Mouse (Mus musculus) hindbrain, postnatal 0 days (tissue): ENCODE measurements around the gene Il1rapl1. TPM values are rescaled to one million over a fixed set of nuclear protein-coding genes. Genes with fewer than 3 reads are reported as not detected.

Experiments used
- ATAC-seq: fragments of 200-750 bp; cut with Nextera tagmentation; 2 replicates; pipeline ENCODE4 v1.8.0; 2017; ENCODE audit warnings: mild to moderate bottlenecking, moderate TSS enrichment, moderate library complexity
- DNase-seq: peaks from one replicate; pipeline ENCODE4 v3.0.0-alpha.2; 2015; ENCODE audit warnings: low spot score
- H3K27ac ChIP-seq: fragments of 300-500 bp; sonication (generic); 2 replicates; pipeline ENCODE4 v1.5.1; 2014; ENCODE audit warnings: mild to moderate bottlenecking
- H3K27me3 ChIP-seq: fragments of 300-500 bp; sonication (generic); 2 replicates; pipeline ENCODE4 v1.6.1; 2014; ENCODE audit warnings: low read length, mixed read lengths; ENCODE audit not compliant: insufficient read depth
- H3K36me3 ChIP-seq: fragments of 300-500 bp; sonication (generic); 2 replicates; pipeline ENCODE4 v1.6.1; 2014; ENCODE audit warnings: low read length, mixed read lengths; ENCODE audit not compliant: insufficient read depth
- H3K4me1 ChIP-seq: fragments of 300-500 bp; sonication (generic); 2 replicates; pipeline ENCODE4 v1.6.1; 2014; ENCODE audit warnings: antibody characterized with exemption, low read length, mixed read lengths; ENCODE audit not compliant: insufficient read depth
- H3K4me2 ChIP-seq: fragments of 300-500 bp; sonication (generic); 2 replicates; pipeline ENCODE4 v1.6.1; 2014; ENCODE audit warnings: low read depth, mild to moderate bottlenecking, low read length, moderate library complexity, mixed read lengths
- H3K4me3 ChIP-seq: fragments of 300-500 bp; sonication (generic); 2 replicates; pipeline ENCODE4 v1.5.1; 2014; ENCODE audit warnings: low read length
- H3K9ac ChIP-seq: fragments of 300-500 bp; sonication (generic); replicated peaks from 2 replicates; pipeline ENCODE4 v1.6.1; 2014; ENCODE audit warnings: mild to moderate bottlenecking, low read length, moderate library complexity, mixed read lengths
- H3K9me3 ChIP-seq: fragments of 300-500 bp; sonication (generic); 2 replicates; pipeline ENCODE4 v1.6.1; 2016; ENCODE audit warnings: low read length, mixed read lengths
- CTCF ChIP-seq: IDR thresholded peaks from 2 replicates; pipeline ENCODE4 v1.5.1; 2016; ENCODE audit warnings: antibody characterized with exemption, control low read depth, low read depth
- WGBS: fragments of 180-500 bp; shearing (Covaris S2); extraction: QIAGEN DNeasy Blood & Tissue Kit; methylation state at CpG from one replicate; pipeline ENCODE4 v1.1.7; 2014; 5-methylcytosine and 5-hydroxymethylcytosine counted together
- polyA plus RNA-seq: library from polyadenylated mRNA; unstranded; fragments of >200 nt; fragmentation: Nextera tagmentation; extraction: Ambion mirVana; gene quantifications from 2 replicates; pipeline ENCODE4 v1.2.1, GENCODE M21; 2015
- total RNA-seq: library from RNA; depleted of rRNA; stranded (reverse); fragments of >200 nt; gene quantifications from 2 replicates; pipeline ENCODE4 v1.2.3, GENCODE M21; 2014

Il1rapl1 gene
- total and polyA plus RNA-seq, 2 experiments from 2014 or later, result 3.1 to 3.6 TPM

DNA sequence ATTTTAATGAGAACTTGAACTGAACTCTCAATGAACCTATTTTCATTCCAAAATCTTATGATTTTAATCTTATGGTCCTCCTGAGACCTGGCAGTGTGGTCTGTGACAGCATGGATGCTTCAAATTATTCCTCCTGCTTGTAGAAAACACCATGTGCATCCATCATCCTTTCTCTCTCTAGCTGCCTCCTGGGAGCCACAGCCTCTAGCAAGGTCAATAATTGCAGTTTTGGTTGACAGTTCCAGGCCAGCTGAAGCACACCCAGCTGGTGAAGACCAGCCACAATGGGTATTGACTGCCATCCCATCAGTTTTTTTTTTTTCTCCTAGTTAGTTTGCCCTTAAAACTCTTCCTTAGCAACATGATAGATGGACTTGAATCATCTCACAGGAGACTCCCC, 890.2 kb downstream of the Il1rapl1 start:
- no peak for DNase-seq
- no peak overlapping the region for H3K4me3 ChIP-seq
- H3K4me1 ChIP-seq, result no peaks in the 10 kb centered on the region
- no peak for ATAC-seq
- H3K9me3 ChIP-seq, result no peaks in the 10 kb centered on the region
- TF ChIP-seq CTCF, result no peak
- no peaks in the 10 kb centered on the region for H3K36me3 ChIP-seq
- H3K27me3 ChIP-seq, result no peaks in the 10 kb centered on the region
- H3K27ac ChIP-seq, result no peak overlapping the region
- H3K4me2 ChIP-seq, result no peak overlapping the region
- H3K9ac ChIP-seq, result no peak overlapping the region

- ATAC-seq, result no peak
- Histone ChIP-seq H3K4me2 (no peak overlapping the region), H3K9ac (no peak overlapping the region), H3K27me3 (no peaks in the 10 kb centered on the region), H3K4me3 (no peak overlapping the region), H3K9me3 (no peaks in the 10 kb centered on the region), H3K4me1 (no peaks in the 10 kb centered on the region), H3K36me3 (no peaks in the 10 kb centered on the region), H3K27ac (no peak overlapping the region)
- no peak for DNase-seq
- TF ChIP-seq CTCF, result no peak
Observed at GRCm38 (mm10) chrX:87002296-87002695, 1113.1 kb downstream of the Il1rapl1 start.

GRCm38 (mm10) chrX:86955126-86955525, 1160.3 kb downstream of the Il1rapl1 start:
- DNase-seq, result peak; percentile 4
- H3K9ac ChIP-seq, result no peak overlapping the region
- H3K36me3 ChIP-seq, result no peaks in the 10 kb centered on the region
- ATAC-seq, result no peak
- no peak for TF ChIP-seq CTCF
- H3K27me3 ChIP-seq, result no peaks in the 10 kb centered on the region
- no peak overlapping the region for H3K4me3 ChIP-seq
- no peak overlapping the region for H3K4me2 ChIP-seq
- H3K27ac ChIP-seq, result no peak overlapping the region
- H3K9me3 ChIP-seq, result no peaks in the 10 kb centered on the region
- H3K4me1 ChIP-seq, result no peaks in the 10 kb centered on the region
- 68% methylated on average over 1 of the region's 1 CpGs for WGBS

- Histone ChIP-seq H3K36me3 (no peaks in the 10 kb centered on the region), H3K27ac (no peak overlapping the region), H3K9ac (no peak overlapping the region), H3K4me1 (no peaks in the 10 kb centered on the region), H3K4me2 (no peak overlapping the region), H3K4me3 (no peak overlapping the region), H3K27me3 (no peaks in the 10 kb centered on the region), H3K9me3 (no peaks in the 10 kb centered on the region)
- no peak for TF ChIP-seq CTCF
- 82% methylated on average over 1 of the region's 1 CpGs for WGBS
- no peak for ATAC-seq
- no peak for DNase-seq
Observed at GRCm38 (mm10) chrX:86954614-86955013, 1160.8 kb downstream of the Il1rapl1 start.

DNA sequence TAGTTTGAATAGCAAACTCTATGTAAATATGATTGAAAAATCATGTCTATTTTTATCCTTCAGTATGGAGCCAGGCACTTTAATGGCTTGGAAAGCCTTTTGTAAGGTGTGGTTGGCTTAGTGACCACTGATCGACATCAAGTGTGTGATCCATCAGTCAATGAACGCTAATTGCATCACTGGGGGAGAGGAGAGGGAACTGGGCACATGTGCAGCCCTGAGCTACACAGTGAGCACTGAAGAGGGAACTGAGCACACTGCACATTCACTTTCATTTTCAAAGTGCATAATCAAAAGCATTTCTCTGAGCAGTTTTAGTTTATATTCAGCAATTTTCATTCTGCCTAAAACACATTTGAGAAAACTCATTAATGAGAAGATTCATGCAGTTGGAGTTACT, 1164.5 kb downstream of the Il1rapl1 start:
- no peaks in the 10 kb centered on the region for H3K27me3 ChIP-seq
- no peak overlapping the region for H3K27ac ChIP-seq
- H3K9me3 ChIP-seq, result no peaks in the 10 kb centered on the region
- ATAC-seq (no peak), DNase-seq (no peak)
- no peak overlapping the region for H3K4me3 ChIP-seq
- WGBS, result 68% methylated on average over 2 of the region's 2 CpGs
- no peaks in the 10 kb centered on the region for H3K36me3 ChIP-seq
- no peak overlapping the region for H3K4me2 ChIP-seq
- H3K9ac ChIP-seq, result no peak overlapping the region
- no peaks in the 10 kb centered on the region for H3K4me1 ChIP-seq
- no peak for TF ChIP-seq CTCF

DNA sequence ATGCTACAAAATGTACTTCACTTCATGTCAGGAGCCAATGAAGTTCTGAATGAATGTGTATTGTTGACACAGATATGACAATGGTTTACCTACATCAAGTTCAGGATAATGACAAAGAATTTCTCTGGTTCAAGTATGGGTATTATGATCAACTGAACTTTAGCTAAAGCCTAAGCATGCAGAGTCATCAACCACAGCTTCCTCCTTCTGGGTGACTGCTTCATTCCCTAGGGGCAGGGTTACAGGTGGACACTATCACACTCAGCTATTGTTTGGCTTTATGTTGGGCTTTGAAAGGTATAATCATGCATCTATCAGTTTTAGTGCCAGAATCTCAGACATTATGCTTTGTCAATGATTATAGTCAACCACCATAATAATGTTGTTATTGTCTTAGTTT, 1166.3 kb downstream of the Il1rapl1 start:
- ATAC-seq (no peak), DNase-seq (no peak)
- Histone ChIP-seq H3K9ac (no peak overlapping the region), H3K9me3 (no peaks in the 10 kb centered on the region), H3K27me3 (no peaks in the 10 kb centered on the region), H3K36me3 (no peaks in the 10 kb centered on the region), H3K4me2 (no peak overlapping the region), H3K27ac (no peak overlapping the region), H3K4me1 (no peaks in the 10 kb centered on the region), H3K4me3 (no peak overlapping the region)
- no peak for TF ChIP-seq CTCF

DNA sequence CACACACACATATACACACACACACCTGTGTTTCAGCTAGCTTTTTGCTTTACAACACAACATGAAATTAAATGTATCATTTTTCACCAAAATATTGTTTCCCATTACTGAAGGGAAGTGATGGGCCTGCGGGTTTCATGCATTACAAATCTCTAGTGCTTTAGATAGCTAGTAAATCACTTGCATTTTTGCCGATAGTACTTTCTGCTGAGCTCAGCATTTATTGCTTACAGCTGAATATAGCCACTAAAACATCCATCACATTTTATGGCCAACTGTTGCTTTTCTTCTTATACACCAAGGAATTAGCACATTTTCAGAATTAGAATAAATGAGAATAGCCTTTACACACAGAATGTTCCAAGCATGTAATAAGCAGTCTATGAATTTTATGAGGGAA, 1260.6 kb downstream of the Il1rapl1 start:
- ATAC-seq (no peak), DNase-seq (no peak)
- no peak overlapping the region for H3K4me2 ChIP-seq
- no peaks in the 10 kb centered on the region for H3K27me3 ChIP-seq
- H3K4me1 ChIP-seq, result no peaks in the 10 kb centered on the region
- no peak overlapping the region for H3K9ac ChIP-seq
- H3K27ac ChIP-seq, result no peak overlapping the region
- no peak for TF ChIP-seq CTCF
- 72% methylated on average over 2 of the region's 2 CpGs for WGBS
- H3K36me3 ChIP-seq, result no peaks in the 10 kb centered on the region
- H3K9me3 ChIP-seq, result no peaks in the 10 kb centered on the region
- H3K4me3 ChIP-seq, result no peak overlapping the region
